Mouse (Mus musculus) liver, embryonic 16.5 days (tissue): Measurements from ENCODE around the gene Sox11. TPM values are rescaled to one million over a fixed set of nuclear protein-coding genes. Genes with fewer than 3 reads are reported as not detected.

ENCODE experiments used
- ATAC-seq: fragments of 200-750 bp; cut with Nextera tagmentation; 2 replicates; pipeline ENCODE4 v1.8.0; 2017; ENCODE audit warnings: low read depth, mild to moderate bottlenecking, moderate number of reproducible peaks, moderate library complexity
- H3K27ac ChIP-seq: fragments of 300-500 bp; sonication (generic); 2 replicates; pipeline ENCODE4 v1.5.1; 2014; ENCODE audit warnings: mild to moderate bottlenecking, low read length
- H3K27me3 ChIP-seq: fragments of 300-500 bp; sonication (generic); 2 replicates; pipeline ENCODE4 v1.6.1; 2014; ENCODE audit warnings: low read depth, low read length, mixed read lengths; ENCODE audit not compliant: control insufficient read depth, insufficient read depth
- H3K36me3 ChIP-seq: fragments of 300-500 bp; sonication (generic); 2 replicates; pipeline ENCODE4 v1.6.1; 2014; ENCODE audit warnings: mild to moderate bottlenecking; ENCODE audit not compliant: control insufficient read depth, insufficient read depth
- H3K4me1 ChIP-seq: fragments of 300-500 bp; sonication (generic); 2 replicates; pipeline ENCODE4 v1.6.1; 2014; ENCODE audit warnings: low read depth, low read length, mixed read lengths; ENCODE audit not compliant: control insufficient read depth
- H3K4me2 ChIP-seq: fragments of 300-500 bp; sonication (generic); 2 replicates; pipeline ENCODE4 v1.6.1; 2014; ENCODE audit warnings: low read depth, low read length, mixed read lengths
- H3K4me3 ChIP-seq: fragments of 300-500 bp; sonication (generic); 2 replicates; pipeline ENCODE4 v1.5.1; 2014; ENCODE audit warnings: low read depth, mild to moderate bottlenecking, low read length
- H3K9ac ChIP-seq: fragments of 300-500 bp; sonication (generic); 2 replicates; pipeline ENCODE4 v1.6.1; 2014; ENCODE audit warnings: low read depth, low read length
- H3K9me3 ChIP-seq: fragments of 300-500 bp; sonication (generic); replicated peaks from 2 replicates; pipeline ENCODE4 v1.6.1; 2016; ENCODE audit warnings: low read length; ENCODE audit not compliant: control insufficient read depth
- WGBS: fragments of 180-500 bp; shearing (Covaris S2); extraction: QIAGEN DNeasy Blood & Tissue Kit; methylation state at CpG from one replicate; pipeline ENCODE4 v1.1.7; 2014; ENCODE audit not compliant: insufficient replicate concordance; 5-methylcytosine and 5-hydroxymethylcytosine counted together
- polyA plus RNA-seq: library from polyadenylated mRNA; unstranded; fragments of >200 nt; fragmentation: Nextera tagmentation; extraction: Ambion mirVana; gene quantifications from 2 replicates; pipeline ENCODE4 v1.2.1, GENCODE M21; 2015

Gene Sox11
- polyA plus RNA-seq, 1 experiment from 2014 or later = 0.83 TPM

DNA sequence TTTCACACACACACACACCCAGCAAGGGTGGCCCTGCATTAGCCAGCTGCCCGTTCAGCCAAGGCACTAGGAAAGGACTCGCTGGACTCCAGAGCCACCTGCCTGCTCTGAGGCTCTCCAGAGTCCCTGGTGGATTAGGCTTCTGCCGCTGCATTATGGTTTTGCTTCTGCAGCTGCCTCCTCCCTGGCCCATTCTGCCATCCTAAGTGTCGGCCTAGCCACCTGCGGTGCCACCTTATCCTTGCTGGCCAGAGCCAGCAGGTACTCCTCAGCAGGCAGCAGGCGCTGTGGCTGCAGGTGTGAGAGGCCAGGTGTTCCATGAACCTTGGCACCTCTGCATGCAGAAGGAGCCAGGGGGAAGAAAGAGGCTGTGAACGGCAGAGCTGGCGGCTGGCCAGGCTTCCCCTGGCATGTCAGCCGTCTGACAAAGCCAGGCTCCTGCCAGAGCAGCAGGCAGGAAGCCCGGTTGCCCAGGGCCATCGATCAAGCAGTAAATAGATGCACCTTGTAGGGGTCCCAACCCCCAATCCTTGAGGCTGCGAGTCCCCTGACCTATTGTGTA lies 14.8 kb upstream of the Sox11 start:
- Histone ChIP-seq H3K36me3 (no peaks in the 10 kb centered on the region), H3K27ac (no peak overlapping the region), H3K27me3 (no peaks in the 10 kb centered on the region), H3K4me1 (no peaks in the 10 kb centered on the region), H3K4me3 (no peak overlapping the region), H3K9me3 (no peaks in the 10 kb centered on the region), H3K9ac (no peak overlapping the region), H3K4me2 (no peak overlapping the region)
- WGBS = 37% methylated on average over 12 of the region's 12 CpGs
- ATAC-seq = no peak

DNA sequence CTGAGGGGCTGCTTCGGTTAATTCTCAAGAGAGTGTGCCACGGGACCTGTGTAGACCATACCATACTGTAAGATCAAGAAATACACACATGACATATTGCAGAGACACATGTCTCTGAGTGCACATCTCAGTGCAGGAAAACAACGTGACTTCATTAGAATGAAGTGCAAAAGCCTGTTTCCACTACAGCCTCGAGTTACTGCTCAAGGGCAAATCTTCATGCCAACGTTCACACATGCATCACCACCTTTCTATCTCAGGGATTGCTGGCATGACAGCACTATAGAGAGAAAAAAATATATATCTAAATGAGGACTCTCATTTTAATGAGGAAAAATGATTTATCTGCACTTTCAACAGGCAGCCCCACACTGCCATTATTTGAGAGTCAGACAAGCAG lies 14.2 kb upstream of the Sox11 start:
- no peaks in the 10 kb centered on the region for H3K27me3 ChIP-seq
- H3K9me3 ChIP-seq = no peaks in the 10 kb centered on the region
- H3K9ac ChIP-seq = no peak overlapping the region
- WGBS = 61% methylated on average over 5 of the region's 5 CpGs
- H3K4me2 ChIP-seq = no peak overlapping the region
- no peaks in the 10 kb centered on the region for H3K36me3 ChIP-seq
- H3K27ac ChIP-seq = no peak overlapping the region
- no peak for ATAC-seq
- H3K4me3 ChIP-seq = no peak overlapping the region
- H3K4me1 ChIP-seq = no peaks in the 10 kb centered on the region

DNA sequence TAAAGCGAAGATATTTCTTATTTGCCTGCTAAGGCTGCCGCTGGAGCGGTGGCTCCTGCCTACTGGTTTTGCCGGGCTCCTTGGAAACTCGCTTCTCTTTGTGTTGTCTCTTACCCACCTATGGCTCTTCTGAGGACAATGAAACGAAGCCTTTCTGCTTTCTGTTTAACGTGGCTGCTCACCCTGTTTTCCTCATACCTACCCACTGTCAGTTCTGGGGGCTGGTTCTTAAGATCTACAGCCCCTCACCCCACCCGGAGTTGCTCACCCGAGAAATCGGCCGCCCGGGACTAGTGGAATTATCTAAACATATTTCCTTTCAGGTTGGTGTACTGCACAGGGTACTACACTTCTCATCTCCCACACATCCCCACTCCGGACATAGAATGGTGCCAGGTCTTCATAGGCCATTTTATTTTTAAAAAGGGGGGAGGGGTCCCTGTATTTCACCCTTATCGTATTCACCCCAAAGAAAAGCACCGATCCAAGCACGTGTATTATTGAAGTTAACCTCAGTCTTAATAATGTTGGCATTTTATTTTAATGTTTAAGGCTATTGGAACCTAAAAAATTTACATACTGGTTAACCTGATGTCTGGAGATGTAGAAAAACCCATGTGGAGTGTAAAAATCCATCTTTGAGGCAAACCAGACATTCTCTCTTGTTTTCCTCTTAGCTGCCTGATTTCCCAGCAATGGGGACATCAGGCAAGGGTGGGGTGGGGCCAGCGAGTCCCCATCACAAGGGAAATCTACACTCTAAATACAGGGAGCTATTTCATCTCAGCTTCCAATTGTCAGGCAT lies 1.4 kb upstream of the Sox11 start:
- Histone ChIP-seq H3K4me3 (peak overlapping the region; percentile 44), H3K36me3 (no peaks in the 10 kb centered on the region), H3K27me3 (peaks cover 51% of the 10 kb centered on the region), H3K9ac (no peak overlapping the region), H3K4me2 (peak overlapping the region; percentile 52), H3K27ac (no peak overlapping the region), H3K9me3 (no peaks in the 10 kb centered on the region), H3K4me1 (no peaks in the 10 kb centered on the region)
- WGBS = 13% methylated on average over 17 of the region's 17 CpGs
- ATAC-seq = no peak

DNA sequence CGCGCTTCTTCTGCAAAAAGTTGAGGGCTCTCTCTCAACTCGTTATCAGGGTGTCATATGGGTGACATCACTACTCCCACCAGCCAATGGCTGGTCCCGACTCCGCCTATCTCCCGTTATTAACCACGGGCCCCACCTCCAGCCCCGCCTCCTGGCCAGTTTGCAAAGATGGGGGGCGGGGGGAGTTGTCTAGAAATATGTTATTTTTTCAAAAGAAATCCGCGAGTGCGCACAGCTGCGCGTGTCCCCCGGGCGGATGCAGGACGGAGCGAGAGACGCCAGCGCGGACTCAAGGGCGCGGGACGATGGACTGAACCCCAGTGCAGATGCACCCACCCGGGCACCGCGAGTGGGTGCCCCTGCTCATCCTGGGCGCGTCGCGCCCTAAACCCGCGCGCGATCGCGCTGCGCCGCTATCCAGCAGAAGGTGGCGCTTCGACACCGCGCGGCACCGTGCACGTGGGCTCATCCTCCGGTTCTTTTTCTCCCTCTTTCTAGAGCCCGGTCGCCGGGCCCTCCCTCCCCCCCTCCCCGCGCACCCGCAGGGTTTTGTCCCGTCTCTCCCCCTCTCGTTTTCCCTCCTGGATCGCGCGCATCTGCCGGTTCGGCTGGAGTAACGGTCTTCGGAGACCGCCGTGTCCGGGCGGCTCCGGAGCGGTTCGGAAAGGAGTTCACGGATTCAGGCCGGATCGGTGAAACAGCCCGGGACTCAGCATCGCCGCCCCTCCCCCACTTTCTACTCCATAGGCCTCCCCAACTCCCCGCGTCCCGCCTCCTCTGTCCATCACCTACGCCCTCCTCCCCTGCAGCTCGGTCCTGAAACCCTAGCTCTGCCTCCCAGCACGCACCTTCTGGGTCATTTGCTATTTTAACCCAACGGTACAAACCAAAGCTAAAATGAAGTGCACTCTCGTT lies 574 bp upstream of the Sox11 start:
- H3K4me1 ChIP-seq = no peaks in the 10 kb centered on the region
- H3K4me2 ChIP-seq = peak overlapping the region; percentile 52
- no peaks in the 10 kb centered on the region for H3K9me3 ChIP-seq
- no peak overlapping the region for H3K9ac ChIP-seq
- ATAC-seq = peak; percentile 75
- WGBS = 1% methylated on average over 77 of the region's 83 CpGs
- H3K4me3 ChIP-seq = peak overlapping the region; percentile 44
- peaks cover 58% of the 10 kb centered on the region for H3K27me3 ChIP-seq
- no peak overlapping the region for H3K27ac ChIP-seq
- H3K36me3 ChIP-seq = no peaks in the 10 kb centered on the region

DNA sequence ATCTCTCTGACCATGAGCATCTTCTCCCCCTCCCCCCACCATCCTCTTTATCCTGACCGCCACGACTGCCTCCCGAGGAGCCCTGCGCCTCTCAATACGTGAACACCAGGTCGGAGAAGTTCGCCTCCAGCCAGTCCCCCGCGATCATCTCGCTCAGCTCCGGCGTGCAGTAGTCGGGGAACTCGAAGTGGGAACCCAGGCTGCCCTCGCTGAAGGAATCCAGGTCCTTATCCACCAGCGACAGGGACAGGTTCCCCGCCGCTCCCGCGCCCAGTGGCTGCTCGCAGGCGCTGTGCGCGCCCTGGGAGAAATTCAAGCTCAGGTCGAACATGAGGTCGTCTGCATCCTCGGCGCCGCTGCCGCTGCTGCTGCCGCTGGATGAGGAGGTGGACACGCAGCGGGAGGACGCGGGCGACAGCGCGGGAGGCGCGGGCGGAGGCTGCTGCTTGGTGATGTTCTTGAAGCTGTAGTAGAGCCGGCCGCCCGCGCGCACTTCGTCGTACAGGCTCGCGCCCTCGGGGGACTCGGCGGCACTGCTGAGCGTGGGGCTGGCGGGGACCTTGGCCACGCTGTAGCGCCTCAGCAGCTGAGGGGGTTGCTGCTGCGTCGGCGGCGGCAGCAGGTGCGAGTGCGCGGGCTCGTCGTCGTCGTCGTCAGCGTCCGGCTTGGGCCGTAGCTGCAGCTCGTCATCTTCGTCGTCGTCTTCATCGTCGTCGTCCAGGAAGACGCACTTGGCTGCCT lies 1.1 kb downstream of the Sox11 start:
- H3K4me1 ChIP-seq = no peaks in the 10 kb centered on the region
- H3K4me3 ChIP-seq = peak overlapping the region; percentile 44
- peak overlapping the region; percentile 52 for H3K4me2 ChIP-seq
- no peaks in the 10 kb centered on the region for H3K9me3 ChIP-seq
- 1% methylated on average over 79 of the region's 80 CpGs for WGBS
- no peaks in the 10 kb centered on the region for H3K36me3 ChIP-seq
- no peak for ATAC-seq
- H3K27ac ChIP-seq = no peak overlapping the region
- H3K27me3 ChIP-seq = peaks cover 58% of the 10 kb centered on the region
- H3K9ac ChIP-seq = no peak overlapping the region

DNA sequence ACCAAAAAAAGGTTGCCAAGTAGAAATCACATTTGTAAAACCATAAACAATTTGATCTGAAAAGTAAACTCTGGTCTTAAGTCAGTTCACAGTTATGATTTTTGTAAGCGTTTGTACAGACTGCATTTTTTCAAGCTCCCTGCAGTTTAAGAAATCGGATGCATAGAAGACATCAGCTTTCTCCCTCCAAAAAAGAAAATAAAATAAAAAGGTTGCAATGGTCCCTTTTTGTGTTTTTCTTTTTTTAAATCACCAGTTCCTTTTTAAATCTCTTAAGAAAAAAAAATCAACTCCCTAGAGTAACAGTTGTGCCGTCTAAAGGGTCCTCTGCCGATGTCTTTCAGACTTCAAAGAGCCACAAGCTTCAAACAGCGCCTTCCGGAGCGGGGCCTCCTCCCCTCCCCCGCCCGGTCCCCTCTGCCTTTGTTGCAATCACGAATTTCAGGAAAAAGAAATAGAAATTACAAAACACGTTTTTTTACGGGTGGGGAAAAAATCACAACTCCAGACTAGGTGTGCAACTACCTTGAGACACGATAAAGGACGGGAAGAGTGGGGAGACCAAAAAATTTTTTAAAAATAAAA lies 1.8 kb downstream of the Sox11 start:
- ATAC-seq = no peak
- H3K4me3 ChIP-seq = 0 out of 2 replicates have a peak overlapping the region, but pooled peaks have one; percentile 15
- no peak overlapping the region for H3K27ac ChIP-seq
- WGBS = 2% methylated on average over 14 of the region's 14 CpGs
- no peaks in the 10 kb centered on the region for H3K4me1 ChIP-seq
- no peaks in the 10 kb centered on the region for H3K36me3 ChIP-seq
- peaks cover 58% of the 10 kb centered on the region for H3K27me3 ChIP-seq
- no peak overlapping the region for H3K4me2 ChIP-seq
- H3K9me3 ChIP-seq = no peaks in the 10 kb centered on the region
- no peak overlapping the region for H3K9ac ChIP-seq

DNA sequence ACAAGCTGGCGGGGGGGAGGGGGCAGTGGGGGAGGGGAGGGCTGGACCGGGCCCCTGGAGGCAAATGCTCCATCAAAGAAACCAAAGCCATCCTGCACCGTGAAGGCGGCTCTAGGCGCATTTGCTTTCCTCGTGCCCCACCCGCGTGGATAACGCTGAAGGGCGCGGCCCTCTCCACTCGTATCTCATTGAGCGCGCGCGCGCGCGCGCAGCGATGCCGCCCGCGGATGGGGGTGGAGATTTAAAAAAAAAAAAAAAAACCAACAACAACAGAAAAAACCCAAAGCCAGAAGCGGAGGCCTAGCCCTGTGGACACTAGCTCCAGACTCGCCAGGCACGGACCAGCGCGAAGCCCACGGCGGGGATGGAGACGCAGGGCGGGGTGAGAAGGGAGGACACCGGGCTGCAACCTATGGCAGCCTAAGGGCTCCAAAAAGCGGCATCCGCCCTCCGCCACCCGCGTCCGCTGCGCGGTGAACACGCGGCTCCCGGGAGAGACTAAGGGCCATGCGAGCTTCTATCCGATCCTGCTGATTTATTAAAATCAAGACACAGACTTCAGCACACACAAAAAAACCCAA lies 3.1 kb downstream of the Sox11 start:
- Histone ChIP-seq H3K27me3 (peaks cover 57% of the 10 kb centered on the region), H3K4me2 (peak overlapping the region; percentile 34), H3K9me3 (no peaks in the 10 kb centered on the region), H3K4me1 (no peaks in the 10 kb centered on the region), H3K36me3 (no peaks in the 10 kb centered on the region), H3K9ac (no peak overlapping the region; the same call in 1 of the 2 replicates), H3K4me3 (peak overlapping the region; percentile 39), H3K27ac (no peak overlapping the region)
- ATAC-seq = no peak
- under 1% methylated on average over 45 of the region's 47 CpGs for WGBS

DNA sequence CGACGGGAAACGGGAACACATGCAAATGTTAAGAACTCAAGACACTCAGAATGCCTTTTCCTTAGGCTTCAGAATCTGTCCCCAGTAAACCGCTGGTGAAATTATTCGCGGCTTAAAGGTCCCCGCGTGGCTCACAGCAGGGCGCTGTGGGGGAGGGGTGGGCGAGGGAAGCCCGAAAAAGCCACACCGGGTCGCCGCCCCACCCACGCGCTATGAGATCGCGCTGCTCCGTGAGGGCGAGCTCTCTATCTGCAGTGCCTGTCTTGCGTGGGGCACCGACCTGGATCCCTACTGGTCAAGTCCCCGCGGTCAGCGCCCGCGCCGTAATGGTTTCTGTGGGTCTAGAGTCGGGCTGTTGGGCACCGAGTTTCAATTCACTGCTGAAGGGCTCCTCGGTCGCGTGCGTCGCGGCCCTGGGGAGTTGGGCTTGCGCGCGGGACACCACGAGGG lies 3.6 kb downstream of the Sox11 start:
- no peak overlapping the region for H3K27ac ChIP-seq
- no peak overlapping the region; the same call in 1 of the 2 replicates for H3K9ac ChIP-seq
- under 1% methylated on average over 36 of the region's 40 CpGs for WGBS
- H3K4me3 ChIP-seq = peak overlapping the region; percentile 39
- peak overlapping the region; percentile 34 for H3K4me2 ChIP-seq
- no peaks in the 10 kb centered on the region for H3K4me1 ChIP-seq
- H3K36me3 ChIP-seq = no peaks in the 10 kb centered on the region
- ATAC-seq = no peak
- H3K27me3 ChIP-seq = peaks cover 53% of the 10 kb centered on the region
- no peaks in the 10 kb centered on the region for H3K9me3 ChIP-seq
